Mouse (Mus musculus): ENCODE data around the gene Cenpb.

The Cenpb gene

GRCm38 (mm10) chr2:131196606-131197316 lies 16.9 kb upstream of the Cenpb start:
- DNase-seq (ENCODE audit: low read depth, low spot score), result no peak

- DNase-seq (ENCODE audit: low read depth, low spot score), result peak; percentile 50
These were observed 11.1 kb upstream of the Cenpb start for GRCm38 (mm10) chr2:131191005-131191390.

GRCm38 (mm10) chr2:131190344-131191004 lies 10.6 kb upstream of the Cenpb start:
- peak; percentile 28 for DNase-seq (ENCODE audit: low read depth, low spot score)

GRCm38 (mm10) chr2:131189521-131190309 lies 9.8 kb upstream of the Cenpb start:
- DNase-seq (ENCODE audit: low read depth, low spot score), result peak; percentile 56

DNA sequence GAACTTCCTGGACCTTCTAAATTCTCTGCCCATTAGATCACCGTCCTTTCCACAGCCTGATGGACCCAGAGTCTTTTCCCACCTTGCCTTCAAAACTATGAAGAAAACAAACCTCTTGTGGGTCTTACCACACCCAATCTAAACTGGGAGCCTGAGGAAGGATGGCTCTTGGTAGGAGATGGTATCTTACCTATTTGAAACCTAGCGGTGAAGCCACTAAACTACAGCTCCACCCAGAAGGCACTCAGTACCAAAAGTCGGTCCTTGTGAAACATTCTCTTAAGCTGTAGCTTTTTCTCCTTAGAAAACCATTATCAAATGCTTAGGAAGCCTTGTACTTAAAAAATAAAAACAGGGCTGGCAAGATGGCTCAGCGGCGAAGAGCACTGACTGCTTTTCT lies 8.4 kb upstream of the Cenpb start:
- DNase-seq (ENCODE audit: low read depth, low spot score), result peak; percentile 68

GRCm38 (mm10) chr2:131187602-131187922 lies 7.7 kb upstream of the Cenpb start:
- no peak for DNase-seq (ENCODE audit: low read depth, low spot score)

- peak; percentile 90 for DNase-seq (ENCODE audit: low read depth, low spot score)
These were observed 7.1 kb upstream of the Cenpb start, which contains the start of the genes Cdc25b and Spef1 for GRCm38 (mm10) chr2:131186771-131187601. TSS of gene Cdc25b (plus strand) at chr2:131186949. TSS of gene Spef1 (minus strand) at chr2:131187282.

GRCm38 (mm10) chr2:131186343-131186742 lies 6.5 kb upstream of the Cenpb start:
- DNase-seq (ENCODE audit: low read depth, low spot score), result no peak

DNA sequence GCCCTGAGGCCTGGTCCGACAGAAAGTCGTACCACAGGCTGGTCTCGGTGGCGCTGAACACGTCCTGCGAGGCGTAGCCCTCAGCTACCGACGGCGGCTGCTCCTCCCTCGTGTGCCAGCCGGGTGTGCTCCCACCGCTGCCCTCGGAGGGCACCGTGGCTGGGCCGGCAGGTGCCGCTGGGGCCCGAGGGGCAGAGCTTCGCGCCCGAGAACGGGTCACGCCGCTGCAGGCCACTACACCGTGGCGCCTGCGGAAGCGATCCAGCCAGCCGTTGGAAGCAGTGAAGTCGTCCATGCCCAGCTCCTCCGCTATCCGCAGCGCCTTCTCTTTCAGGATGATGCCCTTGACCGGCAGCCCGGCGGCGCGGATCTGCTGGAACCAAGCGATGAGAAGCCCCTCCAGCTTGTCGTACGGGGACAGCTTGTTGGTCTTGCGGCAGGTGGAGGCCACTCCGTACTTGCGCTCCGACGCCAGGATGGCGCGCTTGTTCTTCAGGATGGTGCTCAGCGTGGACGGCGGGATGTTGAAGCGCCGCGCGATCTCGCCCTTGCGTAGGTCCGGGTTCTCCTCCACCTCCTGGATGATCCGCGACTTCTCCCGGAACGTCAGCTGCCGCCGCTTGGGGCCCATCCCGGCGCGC lies 501 bp downstream of the Cenpb start:
- DNase-seq (ENCODE audit: low read depth, low spot score), result peak; percentile 67

DNA sequence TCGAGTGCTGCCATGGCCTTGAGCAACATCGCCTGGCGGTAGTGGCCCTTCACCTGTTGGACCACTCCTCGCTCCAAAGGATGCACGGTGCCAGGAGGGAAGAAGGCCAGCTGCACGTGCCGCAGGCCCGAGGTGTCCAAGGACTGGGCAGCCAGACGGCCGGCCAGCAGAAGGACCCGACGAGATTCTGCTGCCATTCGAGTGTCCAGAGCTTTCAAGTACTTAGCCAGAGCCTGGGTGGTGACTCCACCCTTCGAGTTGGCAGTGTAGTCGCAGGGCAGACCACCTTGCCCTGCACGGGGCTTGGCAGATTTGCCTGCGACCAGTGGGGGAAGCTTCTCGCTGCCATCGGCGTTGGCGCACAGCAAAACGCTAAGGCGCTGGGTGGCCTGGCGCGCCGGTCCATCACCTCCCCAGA lies 1.0 kb downstream of the Cenpb start:
- no peak for DNase-seq (ENCODE audit: low read depth, low spot score)

DNA sequence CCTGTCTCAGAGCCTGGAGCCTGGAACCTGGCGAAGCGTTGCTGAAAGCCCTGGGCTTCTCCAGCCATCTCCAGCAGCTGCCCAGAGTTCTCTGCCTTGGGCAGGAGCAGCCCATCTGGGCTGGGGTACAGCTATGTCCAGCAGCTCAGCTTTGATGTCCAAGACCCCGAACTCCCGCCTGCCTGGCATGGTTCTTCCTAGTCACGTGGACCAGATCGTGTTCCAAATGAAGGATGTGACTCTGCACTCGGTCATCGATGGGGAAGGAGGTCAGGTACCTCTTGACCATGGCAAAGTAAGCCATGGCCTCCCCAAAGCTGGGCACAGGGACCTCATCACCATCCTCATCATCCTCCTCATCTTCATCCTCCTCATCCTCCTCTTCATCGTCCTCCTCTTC lies 1.9 kb downstream of the Cenpb start:
- no peak for DNase-seq (ENCODE audit: low read depth, low spot score)

- DNase-seq (ENCODE audit: low read depth, low spot score), result no peak
These were observed 3.4 kb downstream of the Cenpb start for GRCm38 (mm10) chr2:131176491-131176890.

GRCm38 (mm10) chr2:131175945-131176309 lies 3.9 kb downstream of the Cenpb start:
- no peak for DNase-seq (ENCODE audit: low read depth, low spot score)

DNA sequence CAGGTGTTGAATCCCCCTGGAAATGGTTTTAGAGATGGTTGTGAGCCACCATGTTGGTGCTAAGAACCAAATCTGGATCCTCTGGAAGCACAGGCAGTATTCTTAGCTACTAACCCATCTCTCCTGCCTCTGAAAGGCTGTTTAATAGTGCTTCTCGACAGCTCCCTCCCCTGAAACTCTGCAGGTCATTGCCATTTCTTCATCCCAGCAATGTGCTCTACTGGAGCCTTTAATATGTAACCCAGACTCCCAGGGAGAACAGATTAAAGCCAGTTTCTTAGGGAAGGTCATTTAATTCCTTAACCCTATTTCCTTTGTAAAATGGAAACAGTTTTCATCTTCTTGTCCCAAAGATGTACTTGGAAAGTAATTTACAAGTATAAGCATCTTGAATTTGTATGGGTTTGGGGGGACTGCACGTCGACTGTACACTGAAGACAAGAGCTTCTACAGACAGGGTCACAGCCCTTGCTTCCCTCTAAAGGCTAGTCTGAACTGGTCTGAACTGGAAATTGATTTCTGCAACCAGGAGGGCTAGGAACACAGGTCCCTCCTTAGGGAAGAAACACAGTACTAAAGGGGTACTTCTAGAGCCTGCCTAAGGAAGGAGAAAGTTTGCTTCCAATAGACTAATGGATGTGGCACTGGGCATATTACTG lies 4.5 kb downstream of the Cenpb start:
- DNase-seq (ENCODE audit: low read depth, low spot score), result no peak

GRCm38 (mm10) chr2:131174700-131175099 lies 5.2 kb downstream of the Cenpb start:
- peak; percentile 90 for DNase-seq (ENCODE audit: low read depth, low spot score)

GRCm38 (mm10) chr2:131172322-131172721 lies 7.5 kb downstream of the Cenpb start:
- no peak for DNase-seq (ENCODE audit: low read depth, low spot score)

DNA sequence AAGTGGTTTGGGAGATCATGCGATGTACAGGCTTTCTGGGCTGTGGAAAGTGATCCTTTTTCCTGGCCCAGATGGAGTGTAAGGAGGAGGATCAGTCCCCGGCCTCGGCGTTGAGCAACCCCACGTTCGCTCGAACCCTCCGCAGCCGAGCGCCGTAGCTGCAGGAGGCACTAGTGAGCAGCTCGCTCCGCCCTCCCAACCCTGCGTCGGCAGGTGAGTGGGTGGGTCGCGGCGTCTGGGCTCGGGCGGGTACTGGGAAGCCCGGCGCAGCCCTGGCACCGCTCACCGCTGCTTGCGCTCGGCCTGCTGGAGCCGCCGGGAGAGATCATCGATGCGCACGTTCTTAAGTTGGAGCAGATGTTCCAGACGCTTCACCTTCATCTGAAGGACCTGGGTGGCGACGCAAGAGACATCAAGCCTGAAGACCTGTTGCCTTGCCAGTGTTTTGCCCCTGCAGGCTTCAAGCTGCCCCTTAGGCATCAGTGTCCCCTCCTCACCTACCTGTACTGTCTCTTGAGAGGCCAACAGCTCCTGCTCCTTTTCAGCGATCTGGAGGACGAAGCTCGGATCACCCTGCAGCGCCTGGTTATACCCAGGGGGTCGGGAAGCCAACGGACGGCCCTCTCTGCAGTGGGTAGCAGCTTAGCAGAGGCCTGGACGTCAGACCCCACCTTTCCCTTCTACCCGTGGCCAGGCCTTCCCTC lies 8.3 kb downstream of the Cenpb start:
- DNase-seq (ENCODE audit: low read depth, low spot score), result peak; percentile 67

DNA sequence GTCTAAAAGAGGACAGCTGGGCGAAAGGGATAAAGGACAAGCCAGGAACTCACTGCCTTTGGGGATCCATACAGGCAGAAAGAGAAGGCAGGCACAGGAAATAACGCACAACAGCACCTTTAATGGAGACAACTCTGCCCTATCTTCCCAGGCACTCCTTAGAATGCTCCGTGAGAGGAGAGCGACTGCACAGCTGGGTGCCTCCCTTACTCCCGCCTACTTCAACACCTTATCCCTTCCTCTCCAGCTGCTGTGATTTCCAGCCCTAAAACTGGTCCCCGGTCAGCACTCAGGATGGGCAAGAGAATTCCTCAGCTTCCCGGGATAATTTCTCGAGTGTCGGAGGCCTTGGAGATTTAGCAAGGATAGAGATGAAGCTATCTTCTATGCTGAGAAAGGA lies 8.9 kb downstream of the Cenpb start:
- DNase-seq (ENCODE audit: low read depth, low spot score), result no peak

DNA sequence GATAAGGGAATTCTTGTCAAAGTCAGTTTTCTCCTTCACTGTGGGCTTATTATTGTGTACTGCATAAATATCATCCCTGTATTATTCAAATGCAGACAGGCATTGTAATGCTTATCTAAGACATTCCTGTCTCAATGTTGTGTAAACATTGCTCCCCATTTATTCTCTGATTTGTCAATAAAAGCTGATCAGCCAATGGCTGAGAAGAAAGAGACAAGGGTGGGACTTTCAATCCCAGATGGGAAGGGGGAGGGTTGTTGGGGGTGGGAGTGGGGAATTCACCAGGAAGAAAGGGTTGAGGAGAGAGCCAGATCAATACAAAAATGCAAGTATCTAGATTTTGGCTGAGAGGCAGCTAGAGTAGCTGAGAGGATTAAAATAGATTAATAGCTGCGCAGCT lies 11.0 kb downstream of the Cenpb start:
- no peak for DNase-seq (ENCODE audit: low read depth, low spot score)

- DNase-seq (ENCODE audit: low read depth, low spot score), result no peak
These were observed 11.9 kb downstream of the Cenpb start for GRCm38 (mm10) chr2:131167984-131168383.

All from CD4-positive, CD25-positive, alpha-beta regulatory T cell, adult 2 months (primary cell).